Mouse (Mus musculus): Measurements from ENCODE around the gene Angpt4. TPM values are rescaled to one million over a fixed set of nuclear protein-coding genes. Genes with fewer than 3 reads are reported as not detected.

The Angpt4 gene
- 2.1 and 4.8 TPM in 2 replicates for polyA plus RNA-seq (2011; ENCODE audit: insufficient read length, low read depth, missing spikeins)

DNA sequence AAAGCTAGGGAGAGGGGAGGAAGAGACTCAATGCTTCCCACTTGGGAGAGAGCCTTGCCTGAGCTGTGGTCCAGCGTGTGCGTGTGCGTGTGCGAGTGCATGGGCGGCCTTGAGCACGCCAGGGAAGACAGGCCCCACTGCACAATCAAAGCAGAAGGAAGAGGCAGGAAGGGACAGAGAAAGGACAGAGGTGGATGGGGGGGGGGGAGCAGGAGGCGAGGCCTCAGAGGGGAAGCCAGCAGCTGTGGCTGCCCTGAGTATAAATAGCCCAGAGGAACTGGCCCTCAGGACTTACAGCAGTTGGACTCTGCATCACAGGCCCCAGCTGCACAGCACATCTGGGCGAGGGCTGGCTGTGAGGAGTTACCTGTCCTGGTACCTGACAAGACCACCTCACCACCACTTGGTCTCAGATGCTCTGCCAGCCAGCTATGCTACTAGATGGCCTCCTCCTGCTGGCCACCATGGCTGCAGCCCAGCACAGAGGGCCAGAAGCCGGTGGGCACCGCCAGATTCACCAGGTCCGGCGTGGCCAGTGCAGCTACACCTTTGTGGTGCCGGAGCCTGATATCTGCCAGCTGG lies at the start of gene Angpt4:
Gene Angpt4, plus strand, starts transcription at position 292 of the 582 bp plus-strand sequence.
- no peak within 1 kb of the TSS for H3K4me3 ChIP-seq (ENCODE audit: insufficient read depth, low read length)
- H3K4me1 ChIP-seq (ENCODE audit: control insufficient read depth, insufficient read depth, low read length), result peaks cover 10% of the 10 kb centered on the region
- TF ChIP-seq CTCF (IDR thresholded peaks at IDR 0.05; ENCODE audit: borderline replicate concordance, insufficient read depth, low read length), result no peak
- no peak for TF ChIP-seq POLR2A (IDR thresholded peaks at IDR 0.05; ENCODE audit: low read depth, low read length)
- peak within 1 kb of the TSS; percentile 58 for H3K27ac ChIP-seq (ENCODE audit: insufficient read depth, low read length)

DNA sequence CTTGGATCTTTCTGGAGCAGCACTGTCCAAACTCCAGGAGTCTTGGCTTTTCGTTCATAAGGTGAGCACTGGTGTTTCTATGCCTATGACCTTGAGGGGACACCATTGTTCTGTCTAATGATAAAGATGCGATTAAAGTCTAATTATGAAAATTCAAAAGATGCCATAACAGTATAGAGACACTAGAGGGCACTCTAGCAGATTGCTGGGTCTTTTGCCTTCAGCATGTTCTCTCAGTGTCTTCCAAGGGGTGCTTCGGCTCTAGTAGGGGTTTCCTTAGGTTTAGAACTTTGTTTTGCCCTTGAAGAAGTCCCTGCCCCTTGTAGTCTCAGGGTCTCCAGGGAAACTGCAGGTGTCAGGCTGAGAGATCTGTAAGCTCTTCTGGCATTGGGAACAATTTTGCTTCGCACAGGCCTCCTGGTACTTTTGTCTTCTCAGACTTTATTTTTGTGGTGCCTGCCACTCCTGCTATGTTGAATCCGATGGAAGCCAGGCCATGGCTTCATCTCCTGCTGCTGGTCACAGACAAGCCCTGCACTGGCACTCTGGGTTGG lies 48.7 kb upstream of the Angpt4 start:
- Histone ChIP-seq H3K4me3 (ENCODE audit: insufficient read depth, low read length) (no peak overlapping the region), H3K27ac (ENCODE audit: insufficient read depth, low read length) (no peak overlapping the region), H3K4me1 (ENCODE audit: control insufficient read depth, insufficient read depth, low read length) (no peaks in the 10 kb centered on the region)
- TF ChIP-seq POLR2A (IDR thresholded peaks at IDR 0.05; ENCODE audit: low read depth, low read length) (no peak), CTCF (IDR thresholded peaks at IDR 0.05; ENCODE audit: borderline replicate concordance, insufficient read depth, low read length) (no peak)

DNA sequence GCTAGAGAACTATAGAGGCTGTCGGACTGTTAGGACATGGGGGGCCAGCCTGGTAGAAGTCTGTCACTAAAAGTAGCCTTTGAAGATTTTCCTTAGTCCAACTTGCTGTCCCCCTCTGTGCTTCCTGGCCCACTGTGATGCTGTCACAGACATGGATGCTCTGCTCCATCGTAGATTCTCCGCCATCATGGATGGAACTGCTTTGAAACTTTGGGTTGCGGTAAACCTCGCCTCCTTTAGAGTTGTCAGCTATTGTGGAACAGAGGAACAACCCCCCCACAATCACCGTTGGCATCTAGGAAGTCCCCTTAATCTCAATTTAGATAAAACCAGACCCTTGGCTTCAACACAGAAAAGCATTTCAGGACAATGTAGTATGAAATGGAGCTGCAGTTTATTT lies 46.1 kb upstream of the Angpt4 start:
- Histone ChIP-seq H3K4me3 (ENCODE audit: insufficient read depth, low read length) (no peak overlapping the region), H3K27ac (ENCODE audit: insufficient read depth, low read length) (no peak overlapping the region), H3K4me1 (ENCODE audit: control insufficient read depth, insufficient read depth, low read length) (no peaks in the 10 kb centered on the region)
- TF ChIP-seq CTCF (IDR thresholded peaks at IDR 0.05; ENCODE audit: borderline replicate concordance, insufficient read depth, low read length) (no peak), POLR2A (IDR thresholded peaks at IDR 0.05; ENCODE audit: low read depth, low read length) (no peak)

DNA sequence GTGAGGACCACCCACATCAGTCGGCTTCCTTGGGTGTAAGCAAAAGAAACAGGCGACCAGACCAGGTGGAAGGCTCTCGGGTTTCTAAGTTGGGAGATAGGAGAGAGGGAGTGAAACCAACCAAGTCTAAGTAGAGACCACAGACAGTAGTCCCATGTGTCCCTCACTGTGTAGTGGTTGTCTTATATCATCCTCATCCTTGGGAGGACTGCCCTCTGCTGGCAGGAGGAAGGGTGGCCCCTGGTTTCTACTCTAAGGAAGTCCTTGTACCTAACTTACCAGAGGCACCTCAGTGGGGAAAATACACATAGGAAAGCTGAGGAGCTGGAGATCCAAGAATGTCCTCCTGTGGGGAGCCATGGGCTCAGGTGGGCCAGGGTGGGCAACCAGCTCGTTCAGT lies 44.5 kb upstream of the Angpt4 start:
- no peak overlapping the region for H3K27ac ChIP-seq (ENCODE audit: insufficient read depth, low read length)
- TF ChIP-seq CTCF (IDR thresholded peaks at IDR 0.05; ENCODE audit: borderline replicate concordance, insufficient read depth, low read length) (peak; percentile 53; the same call in 1 of the 2 replicates), POLR2A (IDR thresholded peaks at IDR 0.05; ENCODE audit: low read depth, low read length) (no peak)
- no peaks in the 10 kb centered on the region for H3K4me1 ChIP-seq (ENCODE audit: control insufficient read depth, insufficient read depth, low read length)
- no peak overlapping the region for H3K4me3 ChIP-seq (ENCODE audit: insufficient read depth, low read length)

DNA sequence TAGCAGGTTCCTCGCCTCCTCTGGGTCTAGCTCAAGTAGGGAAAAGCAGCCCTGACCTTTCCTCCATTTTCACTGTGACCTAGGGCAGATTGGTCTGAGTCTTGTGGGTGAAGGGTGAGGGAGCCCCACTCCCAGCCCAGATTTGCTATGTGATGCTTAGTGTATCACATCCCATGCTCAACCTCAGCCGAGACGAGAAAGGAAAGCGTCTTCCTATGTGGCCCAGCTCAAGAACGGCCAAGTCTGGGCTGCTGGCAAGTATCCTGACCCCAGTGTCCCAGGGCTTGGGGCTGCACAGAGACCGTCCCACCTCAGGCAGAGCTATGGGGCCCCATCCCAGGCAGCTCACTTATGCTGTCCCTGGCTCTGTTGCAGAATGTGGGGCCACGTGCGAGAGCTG lies 42.8 kb upstream of the Angpt4 start:
- H3K27ac ChIP-seq (ENCODE audit: insufficient read depth, low read length), result no peak overlapping the region
- TF ChIP-seq POLR2A (IDR thresholded peaks at IDR 0.05; ENCODE audit: low read depth, low read length), result no peak
- TF ChIP-seq CTCF (IDR thresholded peaks at IDR 0.05; ENCODE audit: borderline replicate concordance, insufficient read depth, low read length), result no peak
- no peaks in the 10 kb centered on the region for H3K4me1 ChIP-seq (ENCODE audit: control insufficient read depth, insufficient read depth, low read length)
- no peak overlapping the region for H3K4me3 ChIP-seq (ENCODE audit: insufficient read depth, low read length)

DNA sequence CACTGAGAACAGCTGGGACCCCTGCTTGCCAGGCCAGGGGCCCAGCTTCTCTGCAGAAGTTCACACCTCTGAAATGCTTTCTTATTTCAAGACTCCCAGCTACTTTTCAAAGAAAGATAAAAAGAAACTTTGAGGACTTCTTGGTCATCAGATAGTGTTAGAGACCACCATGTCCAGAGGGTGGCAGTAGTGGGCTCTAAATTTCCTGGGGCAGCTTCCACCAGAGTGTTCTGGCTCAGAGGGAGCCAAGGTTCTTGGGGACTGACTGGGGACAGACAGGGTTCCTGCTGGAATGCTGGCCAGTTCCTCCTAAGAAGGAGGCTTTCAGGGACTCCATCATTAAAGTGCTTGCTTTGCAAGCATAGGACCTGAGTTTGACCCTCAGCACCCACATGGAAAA lies 36.5 kb upstream of the Angpt4 start:
- TF ChIP-seq POLR2A (IDR thresholded peaks at IDR 0.05; ENCODE audit: low read depth, low read length) (no peak), CTCF (IDR thresholded peaks at IDR 0.05; ENCODE audit: borderline replicate concordance, insufficient read depth, low read length) (no peak)
- Histone ChIP-seq H3K27ac (ENCODE audit: insufficient read depth, low read length) (no peak overlapping the region), H3K4me1 (ENCODE audit: control insufficient read depth, insufficient read depth, low read length) (no peaks in the 10 kb centered on the region)

DNA sequence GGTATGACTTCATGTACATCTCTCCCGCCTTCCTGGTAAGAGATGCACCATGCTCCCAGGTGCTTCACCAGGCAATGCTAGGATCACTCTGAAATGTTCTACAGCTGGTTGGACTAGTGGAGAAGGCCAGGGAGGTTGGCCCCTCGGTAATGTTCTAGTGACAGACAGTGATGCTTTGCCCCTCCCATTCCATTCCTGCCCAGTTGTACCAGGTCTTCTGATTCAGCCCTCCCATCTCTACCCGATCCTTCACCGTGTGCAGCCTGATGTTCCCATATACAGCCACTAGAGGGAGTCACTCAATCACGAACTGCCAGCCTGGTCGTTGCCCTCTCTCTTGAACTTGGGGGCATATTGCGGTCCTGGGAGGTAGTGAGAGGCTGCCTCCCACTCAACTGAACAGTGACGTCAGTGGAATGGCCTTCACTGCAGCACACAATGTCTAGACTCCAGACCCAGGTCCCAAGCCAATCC lies 35.0 kb upstream of the Angpt4 start:
- H3K27ac ChIP-seq (ENCODE audit: insufficient read depth, low read length), result no peak overlapping the region
- TF ChIP-seq CTCF (IDR thresholded peaks at IDR 0.05; ENCODE audit: borderline replicate concordance, insufficient read depth, low read length) (peak; percentile 94), POLR2A (IDR thresholded peaks at IDR 0.05; ENCODE audit: low read depth, low read length) (no peak)
- H3K4me1 ChIP-seq (ENCODE audit: control insufficient read depth, insufficient read depth, low read length), result no peaks in the 10 kb centered on the region
- H3K4me3 ChIP-seq (ENCODE audit: insufficient read depth, low read length), result no peak overlapping the region

More for the DNA sequence above, 36.5 kb upstream of the Angpt4 start:
- H3K4me3 ChIP-seq (ENCODE audit: insufficient read depth, low read length), result no peak overlapping the region

DNA sequence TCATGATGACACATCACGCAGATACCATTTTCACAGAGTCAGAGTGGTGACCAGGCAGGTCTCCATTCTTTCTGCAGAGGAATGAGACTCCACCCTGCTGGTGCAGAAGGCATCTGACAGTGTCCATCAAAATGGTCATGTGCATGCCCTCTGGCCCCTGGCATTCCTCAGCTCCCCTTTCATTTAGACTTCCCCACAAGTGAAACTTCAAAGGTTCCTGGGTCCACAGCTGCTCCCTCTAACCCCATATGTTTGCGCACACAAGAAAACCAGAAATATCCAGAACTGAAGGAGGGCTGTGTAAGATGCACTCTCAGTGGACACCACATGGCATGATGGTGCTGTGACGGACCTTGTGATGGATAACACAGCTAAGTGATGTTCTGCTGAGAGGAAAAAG lies 32.4 kb upstream of the Angpt4 start:
- Histone ChIP-seq H3K4me1 (ENCODE audit: control insufficient read depth, insufficient read depth, low read length) (no peaks in the 10 kb centered on the region), H3K4me3 (ENCODE audit: insufficient read depth, low read length) (no peak overlapping the region), H3K27ac (ENCODE audit: insufficient read depth, low read length) (no peak overlapping the region)
- TF ChIP-seq POLR2A (IDR thresholded peaks at IDR 0.05; ENCODE audit: low read depth, low read length), result no peak
- TF ChIP-seq CTCF (IDR thresholded peaks at IDR 0.05; ENCODE audit: borderline replicate concordance, insufficient read depth, low read length), result no peak

DNA sequence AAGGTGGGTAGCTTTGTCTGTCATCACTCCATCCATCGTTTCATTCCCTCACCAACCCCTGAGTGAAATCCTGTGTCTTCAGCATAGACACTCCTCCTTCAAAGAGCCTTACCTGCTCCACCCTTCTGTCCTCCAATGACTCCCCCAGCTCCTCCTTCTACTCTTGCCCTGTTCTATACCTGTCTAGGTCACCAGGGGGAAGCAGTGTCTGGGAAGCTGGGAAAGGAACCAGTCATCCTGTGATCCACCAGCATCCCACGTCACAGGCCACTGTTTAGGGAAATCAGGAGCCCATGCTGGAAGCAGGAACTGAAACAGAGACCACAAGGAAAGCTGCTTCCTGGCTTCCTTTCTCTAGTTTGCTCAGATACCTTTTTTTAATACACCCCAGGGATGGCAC lies 31.2 kb upstream of the Angpt4 start:
- no peaks in the 10 kb centered on the region for H3K4me1 ChIP-seq (ENCODE audit: control insufficient read depth, insufficient read depth, low read length)
- no peak for TF ChIP-seq POLR2A (IDR thresholded peaks at IDR 0.05; ENCODE audit: low read depth, low read length)
- TF ChIP-seq CTCF (IDR thresholded peaks at IDR 0.05; ENCODE audit: borderline replicate concordance, insufficient read depth, low read length), result no peak
- H3K4me3 ChIP-seq (ENCODE audit: insufficient read depth, low read length), result no peak overlapping the region
- H3K27ac ChIP-seq (ENCODE audit: insufficient read depth, low read length), result no peak overlapping the region

DNA sequence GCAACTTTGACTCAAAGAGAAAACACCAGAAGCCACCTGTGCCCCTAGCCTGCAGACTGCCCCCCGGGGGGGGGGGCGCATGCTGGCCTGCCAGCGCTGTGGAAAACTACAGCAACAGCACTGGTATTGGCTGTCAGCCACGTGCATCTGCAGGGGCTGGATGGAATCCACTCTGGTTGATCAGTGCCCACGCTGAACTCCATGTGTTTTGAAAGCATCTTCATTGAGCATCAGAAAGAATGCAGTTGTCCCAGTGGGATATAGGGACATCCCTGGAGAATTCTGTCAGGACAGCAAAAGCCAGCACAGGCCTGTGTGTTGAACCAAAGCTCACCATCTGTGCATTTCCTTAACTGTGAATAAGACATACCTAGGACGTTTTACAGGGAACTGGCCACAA lies 20.0 kb upstream of the Angpt4 start:
- no peak overlapping the region for H3K27ac ChIP-seq (ENCODE audit: insufficient read depth, low read length)
- TF ChIP-seq CTCF (IDR thresholded peaks at IDR 0.05; ENCODE audit: borderline replicate concordance, insufficient read depth, low read length) (no peak), POLR2A (IDR thresholded peaks at IDR 0.05; ENCODE audit: low read depth, low read length) (no peak)
- no peak overlapping the region for H3K4me3 ChIP-seq (ENCODE audit: insufficient read depth, low read length)
- H3K4me1 ChIP-seq (ENCODE audit: control insufficient read depth, insufficient read depth, low read length), result no peaks in the 10 kb centered on the region; the same call in 1 of the 2 replicates
